Mouse (Mus musculus) ES-E14 (cell line): Measurements from ENCODE around the gene Cpn1.

Experiments used
- HCFC1 ChIP-seq: IDR thresholded peaks from 2 replicates; pipeline ENCODE4 v1.6.1; 2012; ENCODE audit warnings: low read length, inconsistent platforms, borderline replicate concordance; ENCODE audit not compliant: insufficient read depth
- ZC3H11A ChIP-seq: IDR thresholded peaks from 2 replicates; pipeline ENCODE4 v1.6.1; 2012; ENCODE audit warnings: low read depth, mild to moderate bottlenecking, inconsistent platforms, low read length, borderline replicate concordance
- ZNF384 ChIP-seq: IDR thresholded peaks from 2 replicates; pipeline ENCODE4 v1.6.1; 2012; ENCODE audit warnings: low read depth, low read length, inconsistent platforms

GRCm38 (mm10) chr19:43961185-43961584 lies 25.2 kb downstream of the Cpn1 start:
- TF ChIP-seq HCFC1 (no peak), ZC3H11A (no peak), ZNF384 (no peak)
